Mouse (Mus musculus) MEL (cell line): ENCODE measurements around the gene Iyd. TPM values are rescaled to one million over a fixed set of nuclear protein-coding genes. Genes with fewer than 3 reads are reported as not detected.

Experiments
- DNase-seq: peaks from one replicate; pipeline ENCODE4 v3.0.0; 2011; ENCODE audit warnings: low read depth, low spot score
- H3K27ac ChIP-seq: 2 replicates; pipeline ENCODE4 v1.5.1; 2012; ENCODE audit warnings: low read depth, mild to moderate bottlenecking, control low read depth, low read length, moderate library complexity; ENCODE audit not compliant: control insufficient read depth
- H3K27me3 ChIP-seq, 2 experiments: fragments of 150-350 bp in 1 of 2; sonication (generic) in 1 of 2; 2 replicates each; pipeline ENCODE4 v1.6.1; 2012; ENCODE audit warnings: low read length in 2 of 2, mild to moderate bottlenecking in 2 of 2, improper control_type of control experiment in 1 of 2, moderate library complexity in 1 of 2; ENCODE audit not compliant: insufficient read depth in 2 of 2, control insufficient read depth in 1 of 2
- H3K36me3 ChIP-seq, 2 experiments: 2 replicates each; pipeline ENCODE4 v1.6.1; 2012 to 2014; ENCODE audit warnings: low read length in 2 of 2, improper control_type of control experiment in 1 of 2, inconsistent platforms in 1 of 2, mild to moderate bottlenecking in 1 of 2; ENCODE audit not compliant: insufficient read depth in 2 of 2, control insufficient read depth in 1 of 2
- H3K4me1 ChIP-seq, 2 experiments: fragments of 150-350 bp in 1 of 2; sonication (generic) in 1 of 2; 2 replicates each; pipeline ENCODE4 v1.6.1; 2012; ENCODE audit warnings: low read length in 2 of 2, improper control_type of control experiment in 1 of 2, mild to moderate bottlenecking in 1 of 2; ENCODE audit not compliant: insufficient read depth in 2 of 2, control insufficient read depth in 1 of 2
- H3K4me3 ChIP-seq, 2 experiments: fragments of 150-350 bp in 1 of 2; sonication (generic) in 1 of 2; 2 replicates each; pipeline ENCODE4 v1.5.1; 2012; ENCODE audit warnings: low read depth in 2 of 2, low read length in 2 of 2, mild to moderate bottlenecking in 2 of 2, moderate library complexity in 2 of 2, control low read depth in 1 of 2, improper control_type of control experiment in 1 of 2; ENCODE audit not compliant: control insufficient read depth in 1 of 2, insufficient read depth in 1 of 2
- H3K79me2 ChIP-seq: 2 replicates; pipeline ENCODE4 v1.6.1; 2012; ENCODE audit warnings: mild to moderate bottlenecking, low read length, moderate library complexity; ENCODE audit not compliant: control insufficient read depth, poor library complexity, insufficient read depth
- H3K9ac ChIP-seq: 2 replicates; pipeline ENCODE4 v1.6.1; 2012; ENCODE audit warnings: low read depth, mild to moderate bottlenecking, control low read depth, low read length, moderate library complexity; ENCODE audit not compliant: control insufficient read depth, poor library complexity, severe bottlenecking
- H3K9me3 ChIP-seq: fragments of 150-350 bp; sonication (generic); replicated peaks from 2 replicates; pipeline ENCODE4 v1.6.1; 2012; ENCODE audit warnings: mild to moderate bottlenecking, low read length, improper control_type of control experiment, moderate library complexity; ENCODE audit not compliant: insufficient read depth
- CHD1 ChIP-seq: IDR thresholded peaks from 2 replicates; pipeline ENCODE4 v1.6.1; 2012; ENCODE audit warnings: low read depth, mild to moderate bottlenecking, inconsistent platforms, low read length, improper control_type of control experiment
- CHD2 ChIP-seq: IDR thresholded peaks from 2 replicates; pipeline ENCODE4 v1.6.1; 2011; ENCODE audit warnings: low read length, improper control_type of control experiment
- E2F4 ChIP-seq: IDR thresholded peaks from 2 replicates; pipeline ENCODE4 v1.6.1; 2011; ENCODE audit warnings: low read depth, low read length, improper control_type of control experiment, borderline replicate concordance
- ELF1 ChIP-seq: IDR thresholded peaks from 2 replicates; pipeline ENCODE4 v1.6.1; 2014; ENCODE audit warnings: low read depth, mild to moderate bottlenecking, inconsistent platforms, low read length, improper control_type of control experiment, moderate library complexity
- EP300 ChIP-seq, 2 experiments: IDR thresholded peaks; 2 replicates each; pipeline ENCODE4 v1.6.1; 2011; ENCODE audit warnings: improper control_type of control experiment in 2 of 2, low read length in 2 of 2, low read depth in 1 of 2, mild to moderate bottlenecking in 1 of 2
- ETS1 ChIP-seq: IDR thresholded peaks from 2 replicates; pipeline ENCODE4 v1.6.1; 2012; ENCODE audit warnings: low read depth, mild to moderate bottlenecking, inconsistent platforms, low read length, improper control_type of control experiment, moderate library complexity
- GABPA ChIP-seq: IDR thresholded peaks from 2 replicates; pipeline ENCODE4 v1.6.1; 2012; ENCODE audit warnings: low read depth, mild to moderate bottlenecking, inconsistent platforms, low read length, improper control_type of control experiment, moderate library complexity
- GATA1 ChIP-seq: IDR thresholded peaks from 2 replicates; pipeline ENCODE4 v1.6.1; 2011; ENCODE audit warnings: low read depth, low read length, improper control_type of control experiment
- HCFC1 ChIP-seq: IDR thresholded peaks from 2 replicates; pipeline ENCODE4 v1.6.1; 2012; ENCODE audit warnings: low read depth, mild to moderate bottlenecking, inconsistent platforms, low read length, improper control_type of control experiment, moderate library complexity
- KAT2A ChIP-seq: conservative IDR thresholded peaks from 2 replicates; pipeline ENCODE4 v1.6.1; 2012; ENCODE audit warnings: low read depth, low read length, improper control_type of control experiment, inconsistent platforms
- MAFK ChIP-seq: IDR thresholded peaks from 2 replicates; pipeline ENCODE4 v1.6.1; 2011; ENCODE audit warnings: low read depth, mild to moderate bottlenecking, low read length, improper control_type of control experiment, borderline replicate concordance
- MAX ChIP-seq: IDR thresholded peaks from 2 replicates; pipeline ENCODE4 v1.6.1; 2011; ENCODE audit warnings: low read length, improper control_type of control experiment
- MXI1 ChIP-seq: IDR thresholded peaks from 2 replicates; pipeline ENCODE4 v1.6.1; 2011; ENCODE audit warnings: mild to moderate bottlenecking, low read depth, low read length, improper control_type of control experiment
- MYB ChIP-seq: IDR thresholded peaks from 2 replicates; pipeline ENCODE4 v1.6.1; 2011; ENCODE audit warnings: mild to moderate bottlenecking, low read depth, low read length, improper control_type of control experiment
- MYC ChIP-seq: IDR thresholded peaks from 2 replicates; pipeline ENCODE4 v1.6.1; 2011; ENCODE audit warnings: low read depth, mild to moderate bottlenecking, low read length, improper control_type of control experiment, moderate library complexity
- NELFE ChIP-seq: IDR thresholded peaks from 2 replicates; pipeline ENCODE4 v1.6.1; 2011; ENCODE audit warnings: low read depth, low read length, improper control_type of control experiment
- NRF1 ChIP-seq: IDR thresholded peaks from 2 replicates; pipeline ENCODE4 v1.6.1; 2014; ENCODE audit warnings: low read depth, mild to moderate bottlenecking, inconsistent platforms, low read length, improper control_type of control experiment, moderate library complexity; ENCODE audit not compliant: poor library complexity, insufficient read depth, severe bottlenecking
- POLR2AphosphoS5 ChIP-seq: IDR thresholded peaks from 2 replicates; pipeline ENCODE4 v1.6.1; 2012; ENCODE audit warnings: low read depth, borderline replicate concordance, mild to moderate bottlenecking, inconsistent platforms, low read length, moderate library complexity, mixed read lengths
- RAD21 ChIP-seq: IDR thresholded peaks from 2 replicates; pipeline ENCODE4 v1.6.1; 2011; ENCODE audit warnings: mild to moderate bottlenecking, low read depth, low read length, improper control_type of control experiment
- SIN3A ChIP-seq: IDR thresholded peaks from 2 replicates; pipeline ENCODE4 v1.6.1; 2012; ENCODE audit warnings: low read length, improper control_type of control experiment, inconsistent platforms
- SMC3 ChIP-seq: IDR thresholded peaks from 2 replicates; pipeline ENCODE4 v1.6.1; 2011; ENCODE audit warnings: low read depth, low read length, improper control_type of control experiment
- TBP ChIP-seq: IDR thresholded peaks from 2 replicates; pipeline ENCODE4 v1.8.0; 2011; ENCODE audit warnings: low read depth, low read length, improper control_type of control experiment
- UBTF ChIP-seq: IDR thresholded peaks from 2 replicates; pipeline ENCODE4 v1.6.1; 2012; ENCODE audit warnings: low read depth, mild to moderate bottlenecking, inconsistent platforms, low read length, improper control_type of control experiment, moderate library complexity, borderline replicate concordance; ENCODE audit not compliant: insufficient read depth
- USF1 ChIP-seq: IDR thresholded peaks from 2 replicates; pipeline ENCODE4 v1.6.1; 2014; ENCODE audit warnings: low read depth, mild to moderate bottlenecking, inconsistent platforms, low read length, improper control_type of control experiment, moderate library complexity
- ZC3H11A ChIP-seq: IDR thresholded peaks from 2 replicates; pipeline ENCODE4 v1.6.1; 2012; ENCODE audit warnings: low read depth, mild to moderate bottlenecking, inconsistent platforms, low read length, improper control_type of control experiment
- ZMIZ1 ChIP-seq: IDR thresholded peaks from 2 replicates; pipeline ENCODE4 v1.6.1; 2012; ENCODE audit warnings: low read depth, mild to moderate bottlenecking, inconsistent platforms, low read length, improper control_type of control experiment, moderate library complexity
- ZNF384 ChIP-seq: IDR thresholded peaks from 2 replicates; pipeline ENCODE4 v1.6.1; 2012; ENCODE audit warnings: low read depth, mild to moderate bottlenecking, inconsistent platforms, low read length, improper control_type of control experiment
- polyA plus RNA-seq, 2 experiments: library from polyadenylated mRNA; stranded (reverse) in 1 of 2; unstranded in 1 of 2; fragments of >175 nt in 1 of 2; fragments of >200 nt in 1 of 2; gene quantifications; 2 replicates each; pipeline versions ENCODE4 v1.2.1 to v1.2.4; 2012; ENCODE audit warnings: low replicate concordance in 2 of 2, low read depth in 1 of 2; ENCODE audit not compliant: insufficient read length in 2 of 2, insufficient read depth in 1 of 2, missing spikeins in 1 of 2
- total RNA-seq: library from RNA; depleted of rRNA; stranded (reverse); fragments of 300-350 nt; gene quantifications from 2 replicates; pipeline ENCODE4 v1.2.3, GENCODE M21; 2012

Gene Iyd
- total and polyA plus RNA-seq, 3 experiments = not detected

DNA sequence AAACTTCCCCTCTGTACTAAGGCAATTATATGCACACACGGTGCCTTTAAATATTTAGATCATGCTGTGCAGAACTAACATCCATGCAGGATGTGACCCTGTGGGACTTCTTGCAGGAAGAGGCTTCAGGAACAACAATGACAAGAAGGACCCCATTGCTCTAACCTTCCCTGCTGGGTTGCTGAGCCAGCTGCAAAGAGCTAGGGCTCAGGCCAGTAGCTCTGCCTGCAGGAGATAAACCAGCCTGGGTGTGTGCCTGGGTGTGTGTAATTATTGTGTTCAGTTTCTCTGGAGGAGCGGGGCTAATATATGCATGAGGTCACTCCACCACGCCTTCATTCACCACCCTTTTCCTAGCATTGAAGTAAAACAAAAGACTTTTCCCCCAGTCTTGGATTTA is 51.8 kb downstream of the Iyd start:
- H3K27me3 ChIP-seq = no peaks in the 10 kb centered on the region
- no peak for DNase-seq
- no peak overlapping the region for H3K9ac ChIP-seq
- H3K4me3 ChIP-seq = no peak overlapping the region
- H3K9me3 ChIP-seq = no peaks in the 10 kb centered on the region
- no peak for TF ChIP-seq POLR2AphosphoS5
- no peak for TF ChIP-seq TBP
- TF ChIP-seq RAD21 = no peak
- no peak for TF ChIP-seq SMC3
- TF ChIP-seq NRF1 = no peak
- TF ChIP-seq ZNF384 = no peak
- TF ChIP-seq USF1 = no peak
- TF ChIP-seq HCFC1 = no peak
- TF ChIP-seq GABPA = no peak
- no peak for TF ChIP-seq MYC
- TF ChIP-seq MXI1 = no peak
- no peak for TF ChIP-seq ZC3H11A
- no peak for TF ChIP-seq CHD2
- TF ChIP-seq EP300 (IDR thresholded peaks at IDR 0.05; ENCODE audit: low read depth in 1 of 2, low read length in 2 of 2) = no peak
- TF ChIP-seq SIN3A = no peak
- H3K27ac ChIP-seq = no peak overlapping the region
- no peaks in the 10 kb centered on the region for H3K36me3 ChIP-seq
- H3K4me1 ChIP-seq = no peaks in the 10 kb centered on the region
- no peaks in the 10 kb centered on the region for H3K79me2 ChIP-seq

DNA sequence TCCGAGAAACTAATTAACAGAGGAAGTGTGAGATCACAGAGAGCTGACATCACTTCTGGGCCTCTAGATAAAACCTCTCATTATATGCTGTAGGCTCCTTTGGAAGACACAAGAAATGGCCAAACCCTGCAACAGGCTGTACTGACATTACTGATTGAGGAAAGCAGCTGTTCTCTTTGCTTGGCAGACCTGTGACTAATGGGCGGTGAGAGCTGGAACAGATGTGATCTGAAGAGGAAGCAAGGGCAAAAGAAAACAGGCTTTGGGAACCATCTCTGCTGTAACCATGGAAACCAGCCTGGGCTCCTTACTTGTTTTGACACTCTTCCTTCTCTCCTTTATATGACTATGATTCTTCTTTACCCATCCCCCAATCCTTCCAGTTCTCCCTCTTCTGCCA is 56.7 kb downstream of the Iyd start:
- no peaks in the 10 kb centered on the region for H3K9me3 ChIP-seq
- no peaks in the 10 kb centered on the region for H3K36me3 ChIP-seq
- no peak overlapping the region for H3K27ac ChIP-seq
- H3K4me3 ChIP-seq = no peak overlapping the region
- no peak overlapping the region for H3K9ac ChIP-seq
- no peaks in the 10 kb centered on the region for H3K27me3 ChIP-seq
- no peaks in the 10 kb centered on the region for H3K79me2 ChIP-seq
- H3K4me1 ChIP-seq = no peaks in the 10 kb centered on the region
- TF ChIP-seq MYC (no peak), SIN3A (no peak), ZMIZ1 (no peak), ETS1 (no peak), NRF1 (no peak), MAX (no peak), MAFK (no peak), E2F4 (no peak), GATA1 (no peak), CHD2 (no peak), CHD1 (no peak), MYB (no peak), SMC3 (no peak), ELF1 (no peak), KAT2A (no peak), UBTF (no peak), USF1 (no peak), NELFE (no peak), HCFC1 (no peak)
- no peak for DNase-seq
